Mouse (Mus musculus) small intestine, adult 2 months (tissue): ENCODE measurements around the gene Atic.

Experiments
- CTCF ChIP-seq: fragments of 200-500 bp; IDR thresholded peaks from 2 replicates; pipeline ENCODE4 v1.5.1; 2012; ENCODE audit warnings: low read depth, mild to moderate bottlenecking, control low read depth, inconsistent platforms, low read length, moderate library complexity, mixed read lengths; ENCODE audit not compliant: insufficient replicate concordance, insufficient read length; ENCODE audit errors: extremely low read depth
- POLR2A ChIP-seq: fragments of 200-500 bp; IDR thresholded peaks from 2 replicates; pipeline ENCODE4 v1.6.1; 2012; ENCODE audit warnings: low read depth, mild to moderate bottlenecking, control low read depth, inconsistent platforms, low read length, moderate library complexity

DNA sequence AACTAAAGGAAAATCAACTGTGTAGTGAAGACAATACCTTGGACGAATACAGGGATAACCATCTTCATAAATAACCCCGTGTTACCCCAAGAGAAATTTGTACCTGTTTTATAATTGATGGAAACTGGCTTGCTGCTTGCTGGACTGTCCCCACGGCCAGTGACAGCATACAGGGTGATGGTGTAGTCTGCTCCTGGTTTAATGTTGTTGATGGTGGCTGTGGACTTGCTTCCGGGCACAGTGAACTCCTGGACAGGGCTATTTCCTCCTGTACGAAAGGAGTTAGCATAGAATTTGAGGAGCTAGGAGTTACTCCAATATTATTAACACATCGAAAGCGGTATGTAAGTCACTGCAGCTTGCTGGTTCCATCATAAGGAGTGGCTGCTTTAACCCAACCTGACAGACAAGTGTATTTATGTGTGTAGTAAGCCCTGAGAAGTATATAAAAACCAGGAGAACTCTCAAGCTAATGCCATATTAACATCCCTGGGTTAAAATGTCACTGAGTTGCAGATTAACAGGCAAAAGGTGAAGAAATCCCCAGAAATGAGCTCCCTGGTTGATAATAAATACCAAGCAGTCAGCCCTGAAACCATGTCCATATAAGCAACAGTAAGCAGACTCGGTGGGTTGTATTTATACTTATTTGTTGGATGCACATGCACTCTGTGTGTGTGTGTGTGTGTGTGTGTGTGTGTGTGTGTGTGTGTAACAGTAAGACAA lies 49.8 kb downstream of the Atic start:
- no peak for TF ChIP-seq CTCF
- no peak for TF ChIP-seq POLR2A
